Mouse (Mus musculus) adrenal gland, adult (tissue): ENCODE measurements around the gene Ptprd.
A peak's percentile ranks its signal among the peaks of the same experiment; 100 is the strongest.

Experiments used
- DNase-seq, 2 experiments: peaks; one replicate each; pipeline ENCODE4 v3.0.0; 2022 to 2023; ENCODE audit warnings: low spot score in 1 of 2; ENCODE audit not compliant: inconsistent age in 2 of 2

Ptprd gene

DNA sequence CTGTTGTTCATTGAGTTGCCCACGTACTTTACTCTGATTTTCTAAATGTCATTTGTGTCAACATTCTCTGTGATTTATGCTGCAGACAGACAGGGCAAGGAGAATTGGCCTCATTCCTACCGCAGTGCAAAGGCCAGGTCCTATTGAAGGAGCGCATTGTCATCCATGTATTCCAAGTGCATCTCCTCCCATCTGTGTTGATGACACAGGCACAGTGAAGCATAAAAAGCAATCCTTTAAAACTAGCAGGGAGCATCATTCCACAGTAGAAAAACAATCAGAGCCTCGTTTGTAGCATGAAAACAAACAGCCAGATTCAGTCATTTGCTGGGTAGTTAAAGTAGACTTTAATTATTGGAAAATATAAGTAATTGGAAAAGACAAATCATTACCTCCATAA lies 960.6 kb downstream of the Ptprd start:
- DNase-seq, result no peak

DNA sequence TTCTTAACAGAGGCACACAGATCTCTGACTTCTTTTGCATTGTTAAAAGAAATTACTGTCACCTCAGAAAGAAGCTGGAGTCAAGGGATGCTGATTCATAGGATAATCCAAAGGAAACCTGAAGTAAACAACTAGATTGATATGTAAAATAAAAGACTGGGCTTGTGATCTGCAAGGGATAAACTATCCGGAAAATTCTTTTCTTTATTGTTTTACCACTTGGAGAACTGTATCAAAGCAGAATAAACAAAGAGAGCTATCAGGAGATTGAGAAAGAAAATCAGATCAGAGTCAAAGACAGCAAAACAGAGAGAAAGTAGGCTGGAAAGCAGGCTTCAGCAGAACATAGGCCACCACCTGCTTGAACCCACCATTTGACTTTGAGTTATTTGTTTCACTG lies 962.0 kb downstream of the Ptprd start:
- DNase-seq, result no peak

DNA sequence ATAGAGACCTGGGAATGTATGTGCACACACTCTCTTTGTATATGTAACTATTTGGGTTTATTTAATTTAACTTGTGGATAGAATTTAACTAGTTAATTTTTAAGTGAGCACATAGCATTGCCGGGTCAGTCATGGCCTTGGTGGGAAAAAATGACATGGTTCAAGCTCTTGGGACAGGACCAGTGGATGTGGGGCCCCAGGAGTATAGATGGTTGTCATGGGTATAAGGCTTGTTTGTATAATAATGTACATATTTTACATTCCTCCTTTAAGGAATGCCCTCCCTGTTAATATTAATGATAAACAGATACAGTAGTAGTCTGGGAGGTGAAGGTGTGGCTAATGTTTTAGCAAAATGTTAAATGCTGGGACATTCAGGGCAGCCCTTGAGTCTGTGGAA lies 962.8 kb downstream of the Ptprd start:
- no peak for DNase-seq

DNA sequence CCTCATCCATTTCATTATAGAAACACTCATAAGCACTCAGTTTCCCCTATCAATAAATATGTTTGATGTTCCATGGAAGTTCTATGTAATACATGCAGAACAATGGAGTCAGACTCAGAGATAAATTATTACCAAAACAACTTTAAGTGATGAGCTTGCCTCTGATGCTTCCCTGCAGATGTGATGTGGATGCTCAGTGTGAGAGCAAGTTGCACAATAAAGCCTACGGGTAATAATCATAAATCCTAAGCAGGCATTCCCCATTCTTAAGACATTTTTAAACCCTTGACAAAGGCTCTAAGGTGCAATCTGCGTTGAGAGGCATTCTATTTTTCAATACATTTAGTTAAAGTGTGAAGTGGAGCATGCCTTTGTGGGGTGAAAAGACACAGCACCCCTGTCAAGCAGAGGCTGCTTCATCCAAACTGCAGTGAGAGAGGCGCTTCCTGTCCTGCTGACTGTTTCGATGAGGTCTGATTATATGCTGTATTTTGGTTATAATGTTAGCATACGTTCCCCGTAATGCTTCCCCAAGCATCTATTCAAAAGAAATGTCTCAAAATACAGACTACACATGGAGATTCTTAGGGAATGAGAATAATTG lies 969.8 kb downstream of the Ptprd start:
- DNase-seq, result no peak

DNA sequence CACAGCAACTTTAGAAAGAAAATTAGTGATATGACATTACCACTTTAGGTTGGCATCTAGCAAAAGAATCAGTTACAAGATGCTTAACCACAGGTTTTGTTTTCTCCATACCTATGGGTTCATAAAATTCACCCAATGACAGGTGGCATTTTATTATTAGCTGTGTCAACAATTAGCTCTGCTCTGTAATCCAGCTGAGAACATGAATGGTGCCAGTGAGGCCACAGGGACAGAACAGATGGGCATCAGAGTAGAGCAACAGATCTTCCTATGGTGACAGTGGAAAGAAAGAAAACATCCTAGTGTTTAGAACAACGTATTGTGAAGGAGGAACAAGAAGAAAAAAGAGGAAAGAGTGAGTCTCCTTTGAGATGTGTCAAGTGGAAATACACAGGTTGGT lies 973.6 kb downstream of the Ptprd start:
- no peak for DNase-seq

DNA sequence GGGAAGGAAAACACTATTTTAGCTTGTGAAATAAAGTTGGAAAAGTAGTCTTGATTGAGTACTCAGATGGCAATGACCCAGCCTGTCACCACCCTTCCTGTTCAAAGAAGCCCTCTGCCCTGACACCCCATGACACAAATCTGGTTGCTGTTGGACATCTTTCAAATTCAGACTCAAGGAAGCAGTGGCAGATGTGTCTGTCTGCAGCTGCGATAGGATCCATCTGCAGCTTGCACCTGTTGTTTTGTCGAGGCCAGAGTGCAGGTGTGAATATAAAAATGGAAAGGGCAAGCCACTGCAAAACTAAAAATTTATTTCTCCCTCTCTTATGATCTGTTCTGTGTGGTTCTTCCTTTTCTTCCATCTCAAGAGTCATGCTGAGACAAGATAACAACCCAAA lies 978.5 kb downstream of the Ptprd start:
- DNase-seq, result no peak

DNA sequence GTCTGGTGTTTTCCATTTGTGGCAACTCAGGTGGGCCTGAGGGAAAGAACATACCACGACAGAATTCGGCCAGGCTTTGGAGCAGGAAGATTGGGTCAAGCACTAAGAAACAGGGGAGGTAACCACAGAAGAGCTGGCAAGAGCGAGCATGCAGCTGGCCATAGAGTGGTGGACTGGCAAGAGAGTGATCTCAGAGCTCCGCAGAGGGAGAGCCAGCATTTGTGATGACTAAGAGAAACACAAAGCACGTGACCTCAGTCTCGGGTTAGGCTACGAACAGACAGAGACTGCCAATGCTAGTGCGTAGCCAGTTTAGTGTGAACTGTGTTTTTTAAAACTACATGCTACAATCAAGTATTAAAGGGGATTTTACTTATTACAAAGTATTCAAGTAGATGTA lies 1042.9 kb downstream of the Ptprd start:
- no peak for DNase-seq

DNA sequence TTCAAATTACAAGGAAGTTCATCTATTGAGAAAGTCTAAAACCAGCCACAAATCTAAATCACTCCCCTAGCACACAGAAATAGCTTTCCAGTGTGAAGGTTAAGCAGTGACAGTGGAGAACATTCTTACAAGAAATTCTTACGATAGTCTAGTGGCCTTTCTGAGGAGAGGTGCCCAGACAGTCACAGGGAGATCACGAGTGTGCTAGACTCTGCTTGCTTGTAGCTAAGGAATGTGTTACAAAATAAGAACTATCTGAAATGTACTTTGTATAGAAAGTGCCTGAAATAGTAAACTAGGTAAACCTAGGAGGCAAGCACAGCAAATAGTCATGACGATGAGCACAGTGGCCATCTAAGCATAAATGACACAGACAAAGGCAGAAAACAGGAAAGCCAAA lies 1054.2 kb downstream of the Ptprd start:
- DNase-seq, result no peak

DNA sequence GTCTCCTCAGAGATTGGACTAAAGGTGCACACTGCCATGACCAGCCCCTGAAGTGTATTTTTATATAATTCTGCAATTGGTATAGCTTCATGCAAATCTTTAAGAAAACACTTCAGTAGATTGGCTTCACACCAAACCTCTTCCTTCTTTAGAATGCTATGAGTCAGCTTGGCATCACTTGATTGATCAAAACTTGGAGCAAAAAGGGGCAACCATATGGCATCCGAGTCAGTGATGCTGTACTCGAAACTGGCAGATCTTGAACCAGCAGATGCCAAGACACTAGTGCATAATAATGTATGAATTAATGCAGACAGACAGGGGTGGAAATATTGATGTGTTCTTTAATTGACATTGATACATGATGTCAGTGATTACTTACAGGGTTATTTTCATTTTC lies 1056.2 kb downstream of the Ptprd start:
- no peak for DNase-seq

DNA sequence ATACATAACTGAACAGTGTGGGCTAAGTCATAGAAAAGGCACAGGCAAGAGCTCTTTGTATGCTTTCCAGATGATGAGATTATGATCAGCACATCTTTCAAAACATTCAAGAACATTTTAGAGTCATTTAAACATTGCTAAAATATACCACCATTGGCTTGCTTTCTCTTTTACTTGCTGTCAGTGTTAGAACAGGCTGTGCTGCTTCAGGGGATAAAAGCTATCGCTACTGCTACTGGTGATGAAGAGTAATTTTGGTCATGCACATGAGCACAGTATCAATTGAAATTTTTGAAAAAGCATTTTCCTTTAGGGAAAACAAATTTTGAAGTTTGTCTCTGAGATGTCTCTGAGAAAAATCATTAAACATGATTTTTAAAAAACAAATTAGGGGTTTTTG lies 1056.7 kb downstream of the Ptprd start:
- DNase-seq, result no peak

DNA sequence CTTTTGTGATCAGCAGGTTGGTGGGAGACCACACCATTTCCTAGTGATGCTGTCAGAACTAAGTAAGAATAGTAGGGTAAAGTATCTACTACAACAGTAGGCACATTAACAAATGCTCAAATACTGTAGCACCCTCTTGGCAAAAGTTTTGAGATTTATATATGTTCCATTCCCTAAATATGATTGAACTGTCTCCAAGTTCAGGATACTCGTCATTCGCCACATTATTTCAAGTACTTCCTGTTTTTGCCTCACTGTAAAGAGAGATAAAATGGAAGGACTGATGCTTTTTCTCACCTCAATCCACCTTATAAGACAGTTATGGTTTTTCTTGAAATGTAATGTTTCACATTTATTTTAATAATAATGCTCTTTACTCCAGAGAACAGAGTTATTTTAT lies 1086.9 kb downstream of the Ptprd start:
- DNase-seq, result no peak

DNA sequence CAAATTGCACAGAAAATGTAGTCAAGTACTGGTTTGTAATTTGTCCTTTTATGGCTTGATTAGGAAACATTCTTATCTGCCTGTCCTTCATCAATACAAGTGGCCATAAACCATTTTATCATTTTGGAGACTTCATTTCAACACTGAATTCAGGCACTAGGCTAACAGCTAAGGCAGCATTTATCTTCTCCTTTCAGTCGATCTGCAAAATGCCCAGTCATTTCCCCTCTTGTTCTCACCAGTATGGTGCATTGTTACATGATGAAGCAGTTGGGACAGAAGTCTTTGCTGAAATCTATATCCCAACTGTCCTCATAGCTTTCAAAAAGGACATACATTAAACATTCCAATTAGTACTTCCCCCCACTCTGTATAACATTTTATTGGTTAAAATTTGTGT lies 1100.9 kb downstream of the Ptprd start:
- DNase-seq, result no peak

DNA sequence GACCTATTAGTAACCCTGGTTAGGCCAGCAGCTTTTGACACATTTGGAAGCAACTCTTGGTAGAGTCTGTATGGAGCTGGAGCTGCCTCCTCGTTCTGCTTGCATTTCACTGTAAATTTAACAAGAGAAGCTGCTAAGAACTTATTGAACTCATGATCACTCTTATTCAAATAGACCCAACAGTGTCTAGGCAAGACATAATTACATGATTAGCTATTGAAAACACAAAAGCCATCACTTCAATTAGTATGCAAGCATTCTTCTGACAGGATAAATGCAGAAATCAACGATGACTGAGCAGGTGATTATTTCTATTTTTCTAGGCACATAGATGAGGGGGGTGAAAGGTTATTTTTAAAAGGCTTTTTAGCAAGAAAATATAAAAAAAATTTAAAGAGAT lies 1104.5 kb downstream of the Ptprd start:
- no peak for DNase-seq

DNA sequence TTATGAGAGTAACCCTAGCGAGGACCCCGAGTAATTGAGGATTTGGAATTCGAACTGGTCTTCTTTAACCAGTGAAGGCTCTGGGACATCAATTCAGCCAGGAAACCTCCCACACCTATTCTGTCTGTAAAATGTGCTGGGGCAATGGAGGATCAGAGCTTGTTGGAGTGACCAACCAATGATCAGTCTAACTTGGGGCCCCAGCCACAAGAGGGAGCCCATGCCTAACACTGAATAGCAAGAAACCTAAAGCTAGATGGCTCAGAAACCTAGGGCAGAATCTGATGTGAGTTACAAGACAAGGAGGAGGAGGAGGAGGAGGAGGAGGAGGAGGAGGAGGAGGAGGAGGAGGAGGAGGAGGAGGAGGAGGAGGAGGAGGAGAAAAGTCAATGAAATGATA lies 1128.6 kb downstream of the Ptprd start:
- peak; percentile 8 to 70 for DNase-seq

DNA sequence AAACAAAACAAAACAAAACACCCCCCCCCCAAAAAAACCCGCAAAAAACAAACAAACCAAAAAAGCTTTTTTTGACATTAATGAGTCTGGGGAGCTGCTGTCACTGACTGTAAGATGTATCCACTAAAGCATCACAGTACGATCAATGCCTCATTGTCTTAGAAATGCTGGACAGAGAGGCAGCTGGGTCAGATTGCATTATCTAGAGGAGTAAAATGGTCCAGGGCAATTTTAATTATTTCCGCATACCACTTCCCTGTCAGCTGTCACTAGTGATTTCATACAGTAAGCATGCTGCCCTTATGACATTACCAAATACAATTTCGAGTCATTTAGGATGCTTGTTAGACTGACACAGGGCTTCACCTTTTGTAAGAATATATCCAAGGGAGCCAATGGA lies 1134.2 kb downstream of the Ptprd start:
- no peak for DNase-seq

DNA sequence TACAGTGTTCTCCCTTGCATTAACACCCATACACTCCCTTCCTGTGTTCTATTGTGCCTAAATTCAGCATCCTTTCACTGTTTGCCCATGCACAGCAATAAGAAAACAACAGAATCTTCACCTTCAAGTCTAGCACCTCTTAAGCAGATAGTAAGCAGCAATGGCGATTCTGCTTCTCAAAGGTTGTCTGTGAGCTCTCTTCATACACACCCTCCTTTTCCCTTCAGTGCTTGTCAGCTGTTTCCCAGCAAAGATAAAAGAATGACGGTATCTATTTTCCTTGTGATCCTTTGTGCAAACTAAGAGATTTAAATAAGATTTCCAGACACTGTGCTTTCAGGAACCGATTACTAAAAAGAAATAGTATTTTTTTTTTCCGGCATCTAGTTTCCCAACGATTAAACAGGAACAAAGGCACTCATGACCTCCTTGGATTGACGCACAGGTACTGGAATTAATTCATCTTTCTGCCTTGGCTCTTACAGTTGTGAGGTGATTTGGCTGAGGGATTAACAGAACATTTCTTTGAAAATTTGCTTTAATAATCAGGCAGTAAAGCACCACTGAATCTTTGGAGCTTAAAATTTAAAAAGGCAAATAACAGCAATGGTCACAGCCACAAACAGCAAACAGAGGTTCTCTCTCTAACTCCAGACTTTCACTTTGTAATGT lies 1161.1 kb downstream of the Ptprd start:
- no peak for DNase-seq

DNA sequence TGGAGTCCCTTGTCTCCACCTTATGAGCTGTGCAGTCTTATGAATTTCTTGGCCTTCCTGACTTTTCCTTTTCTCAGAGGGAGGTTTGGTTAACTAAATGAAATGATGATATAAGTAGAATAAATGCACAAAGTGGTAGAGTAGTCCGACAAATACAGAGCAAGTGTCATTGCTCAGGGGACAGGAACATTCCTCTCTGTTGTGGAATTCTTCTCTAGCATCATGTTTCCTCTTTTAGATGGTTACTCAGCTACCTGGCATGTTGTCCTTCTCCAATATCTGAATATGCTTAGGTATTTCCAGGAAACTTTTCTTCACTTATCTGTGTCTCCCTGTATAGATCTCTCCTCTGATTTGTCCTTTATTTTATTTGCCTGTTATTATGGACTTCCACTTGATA lies 1207.3 kb downstream of the Ptprd start:
- no peak for DNase-seq

DNA sequence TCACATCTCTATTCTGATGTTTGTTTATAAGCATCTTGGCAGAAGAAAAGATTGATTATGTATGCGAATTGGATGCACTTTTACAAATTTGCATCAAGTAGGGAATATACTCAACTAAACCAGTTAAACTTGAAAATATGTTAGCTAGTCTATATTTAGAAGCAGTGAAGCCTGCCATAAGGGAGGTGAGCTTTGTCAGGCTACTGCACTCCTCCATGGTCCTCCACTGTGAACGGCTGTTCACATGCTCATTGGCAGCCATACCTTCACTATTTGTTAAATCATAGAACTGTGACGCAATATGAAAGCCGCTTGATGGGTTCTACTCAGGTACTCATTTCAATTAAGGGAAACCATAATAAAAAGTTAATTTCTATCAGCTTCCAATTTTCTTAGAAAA lies 1215.6 kb downstream of the Ptprd start:
- no peak for DNase-seq

DNA sequence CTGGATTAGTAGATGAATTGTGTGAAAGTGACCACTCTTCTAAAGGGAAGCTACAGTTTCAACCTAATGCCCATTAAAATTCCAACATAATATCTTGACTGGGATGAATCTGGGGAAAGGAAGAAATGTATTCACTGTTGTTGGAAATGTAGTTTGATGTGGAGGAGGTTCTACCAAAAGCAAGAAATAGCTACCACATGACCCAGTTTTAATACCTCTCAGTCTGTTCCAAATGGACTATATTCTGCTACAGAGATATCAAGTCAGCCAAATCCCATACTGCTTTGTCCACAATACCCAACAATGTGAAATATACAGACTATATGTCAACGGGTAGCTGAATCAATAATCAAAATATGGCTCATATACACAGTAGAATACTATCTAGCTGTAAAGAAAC lies 1221.8 kb downstream of the Ptprd start:
- DNase-seq, result no peak

DNA sequence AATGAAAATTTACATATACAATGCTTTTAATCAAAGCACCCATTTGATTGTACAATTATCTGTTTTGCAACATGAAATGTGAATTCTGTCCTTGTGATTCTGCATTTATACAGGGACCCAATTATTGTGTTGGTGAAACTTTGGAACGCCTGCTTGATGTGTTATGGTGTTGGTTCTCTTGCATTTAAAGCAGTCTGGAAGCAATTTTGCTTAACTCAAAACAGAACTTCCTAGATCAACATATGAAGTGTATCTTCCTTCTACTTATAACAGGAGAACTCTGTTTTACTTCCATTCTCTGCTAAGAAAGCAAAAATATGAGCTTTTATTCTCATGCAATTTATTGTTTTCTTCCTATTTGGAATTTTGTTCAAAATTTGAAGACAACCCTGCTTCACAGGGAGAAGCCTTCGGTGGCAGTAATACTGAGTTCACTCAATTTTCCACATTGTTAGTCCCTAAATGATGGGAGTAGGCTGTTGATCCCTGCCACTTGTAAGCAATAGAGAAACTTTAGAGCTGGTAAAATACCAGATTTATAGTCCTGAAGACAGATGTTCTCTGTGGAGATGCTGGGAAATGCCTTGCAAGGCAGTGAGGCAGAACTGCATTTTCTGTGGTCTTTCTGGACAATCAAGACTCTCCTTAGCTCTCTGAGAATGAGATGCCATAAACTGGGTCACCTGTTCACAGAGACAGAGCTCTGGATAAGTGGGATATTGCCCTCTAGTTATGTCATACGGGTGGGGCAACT lies 1234.5 kb downstream of the Ptprd start:
- no peak for DNase-seq

DNA sequence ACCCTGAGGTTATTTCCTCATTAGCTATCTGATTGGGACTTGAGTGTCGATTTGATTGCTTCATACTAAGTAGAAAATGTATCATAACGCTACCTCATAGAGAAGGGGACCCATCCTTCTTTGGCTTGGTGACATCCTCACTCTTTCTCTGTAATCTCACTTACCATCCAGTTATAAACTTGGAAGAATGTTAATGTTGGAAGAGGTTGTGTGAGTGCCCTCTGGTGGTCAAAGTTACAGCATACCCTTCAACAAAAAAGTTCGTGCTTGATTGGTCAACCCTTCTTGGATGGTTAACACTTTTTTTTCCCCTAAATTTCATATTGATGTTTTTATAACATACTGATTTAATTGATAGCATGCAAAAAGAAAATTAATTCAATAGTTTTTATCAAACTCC lies 1263.5 kb downstream of the Ptprd start:
- peak; percentile 12 to 82 for DNase-seq
